Mouse (Mus musculus) lung, adult 10 weeks (tissue): Measurements from ENCODE around the gene Ifnab. TPM values are rescaled to one million over a fixed set of nuclear protein-coding genes. Genes with fewer than 3 reads are reported as not detected.

ENCODE experiments used
- polyA plus RNA-seq: library from polyadenylated mRNA; stranded (reverse); fragments of 350-450 nt; fragmentation: Illumina TruSeq; extraction: RNeasy Lipid Tissue Mini Kit (QIAGEN cat#74804); gene quantifications from one replicate; pipeline ENCODE4 v1.2.3, GENCODE M21; 2014; ENCODE audit warnings: low read depth, low replicate concordance; ENCODE audit not compliant: insufficient read depth

Ifnab gene
- not detected for polyA plus RNA-seq

DNA sequence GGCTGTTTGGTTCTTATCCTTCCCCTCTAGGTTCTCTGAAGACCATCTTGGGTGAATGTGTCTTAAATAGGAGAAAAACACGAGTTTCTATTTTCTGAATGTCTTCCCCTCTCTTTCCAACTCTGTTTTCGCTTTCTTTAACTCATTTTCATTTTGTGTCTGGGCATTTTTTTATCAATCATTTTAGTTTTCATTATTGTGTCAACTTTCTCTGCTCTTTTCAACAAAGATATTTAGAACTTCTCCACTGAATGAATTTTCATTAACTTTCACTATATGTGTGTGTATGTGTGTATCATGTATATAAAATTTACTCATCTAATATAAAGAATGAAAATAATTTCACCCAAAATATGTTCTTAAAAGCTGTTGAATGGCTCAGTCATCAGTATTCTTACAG lies at the start of gene Ifnab:
TSS of gene Ifnab (minus strand) at position 101 of the 400 bp plus-strand sequence.

GRCm38 (mm10) chr4:88721791-88722721 lies 30.9 kb upstream of the Ifnab start, which contains the start of the genes Gm26566 and Klhl9:
Gm26566 (plus strand) TSS chr4:88721805.
Klhl9 (minus strand) TSS chr4:88722465.

DNA sequence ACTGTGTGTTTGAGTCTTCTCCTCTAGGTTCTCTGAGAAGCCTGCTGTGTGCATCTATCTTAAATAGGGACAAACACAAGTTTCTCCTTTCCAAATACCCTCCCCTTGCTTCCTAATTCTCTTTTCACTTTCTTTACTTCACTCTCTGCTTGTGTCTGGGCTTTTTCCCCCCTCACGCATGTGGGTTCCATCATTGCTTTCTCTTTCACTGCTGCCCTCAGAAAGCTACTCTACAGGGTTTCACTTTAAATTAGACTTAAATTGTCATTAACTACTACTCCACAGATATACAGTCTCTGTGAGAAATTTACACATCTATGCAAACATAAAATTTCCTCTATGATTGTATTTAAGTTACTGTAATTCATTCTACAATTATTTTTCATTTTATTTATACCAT lies 7.3 kb downstream of the Ifnab start, which contains the start of gene Ifna2:
TSS of gene Ifna2 (minus strand) at position 101 of the 400 bp plus-strand sequence.

DNA sequence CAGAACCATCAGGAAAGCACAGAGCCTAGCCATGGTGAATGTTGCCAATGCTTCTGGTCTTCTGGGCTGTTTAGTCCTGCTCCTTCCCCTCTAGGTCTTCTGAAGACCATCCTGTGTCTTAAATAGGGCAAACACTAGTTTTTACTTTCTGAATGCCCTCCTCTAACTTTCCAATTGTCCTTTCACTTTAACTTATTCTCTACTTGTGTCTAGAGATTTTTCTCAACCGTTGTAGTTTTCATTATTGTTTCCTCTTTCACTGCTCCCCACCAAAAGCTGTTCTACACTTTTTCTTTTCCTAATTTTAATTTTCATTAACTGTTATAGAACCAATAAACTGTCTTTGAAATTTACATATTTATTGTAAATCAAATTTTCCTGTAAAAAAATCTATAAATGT lies 14.3 kb downstream of the Ifnab start, which contains the start of gene Ifna16:
TSS of gene Ifna16 (minus strand) at position 101 of the 400 bp plus-strand sequence.

GRCm38 (mm10) chr4:88644359-88644758 lies 46.8 kb downstream of the Ifnab start, which contains the start of gene Ifna13:
Ifna13 (minus strand) TSS chr4:88644459.

Other genes with a start within 250 kb of the Ifnab start
- gene Ifnb1, start 168.6 kb downstream of the Ifnab start, polyA plus RNA-seq, result not detected
- gene Ifna15, start 133.1 kb downstream of the Ifnab start, polyA plus RNA-seq, result not detected
- gene Ifna14, start 119.6 kb downstream of the Ifnab start, polyA plus RNA-seq, result not detected
- not detected for gene Ifna9, start 99.0 kb downstream of the Ifnab start, polyA plus RNA-seq
- not detected for gene Ifna12, start 88.0 kb downstream of the Ifnab start, polyA plus RNA-seq
- not detected for gene C87499, start 56.9 kb downstream of the Ifnab start, polyA plus RNA-seq
- gene Ifna13, start 46.9 kb downstream of the Ifnab start, polyA plus RNA-seq, result not detected
- gene Ifna16, start 14.4 kb downstream of the Ifnab start, polyA plus RNA-seq, result not detected
- not detected for gene Ifna2, start 7.4 kb downstream of the Ifnab start, polyA plus RNA-seq
- not detected for gene Gm26566, start 30.4 kb upstream of the Ifnab start, polyA plus RNA-seq
- gene Klhl9, start 31.1 kb upstream of the Ifnab start, polyA plus RNA-seq, result 30.6 TPM
- gene Gm13271, start 63.5 kb upstream of the Ifnab start, polyA plus RNA-seq, result not detected
- not detected for gene Gm13283, start 68.8 kb upstream of the Ifnab start, polyA plus RNA-seq
- not detected for gene Gm13290, start 82.5 kb upstream of the Ifnab start, polyA plus RNA-seq
- gene Gm13289, start 85.6 kb upstream of the Ifnab start, polyA plus RNA-seq, result not detected
- gene Gm13272, start 88.5 kb upstream of the Ifnab start, polyA plus RNA-seq, result not detected
- gene Ifnz, start 90.8 kb upstream of the Ifnab start, polyA plus RNA-seq, result not detected
- gene Gm13276, start 94.3 kb upstream of the Ifnab start, polyA plus RNA-seq, result not detected
- not detected for gene Gm13277, start 97.3 kb upstream of the Ifnab start, polyA plus RNA-seq
- not detected for gene Gm13278, start 100.2 kb upstream of the Ifnab start, polyA plus RNA-seq
- gene Gm13275, start 103.1 kb upstream of the Ifnab start, polyA plus RNA-seq, result not detected
- gene Gm13279, start 106.0 kb upstream of the Ifnab start, polyA plus RNA-seq, result not detected
- not detected for gene Gm13285, start 108.3 kb upstream of the Ifnab start, polyA plus RNA-seq
- gene Gm13287, start 111.9 kb upstream of the Ifnab start, polyA plus RNA-seq, result not detected
- not detected for gene Gm13288, start 114.2 kb upstream of the Ifnab start, polyA plus RNA-seq
- gene Ifna7, start 124.9 kb upstream of the Ifnab start, polyA plus RNA-seq, result not detected
- gene Ifna11, start 128.6 kb upstream of the Ifnab start, polyA plus RNA-seq, result not detected
- gene Ifna6, start 136.1 kb upstream of the Ifnab start, polyA plus RNA-seq, result not detected
- not detected for gene Ifna5, start 144.2 kb upstream of the Ifnab start, polyA plus RNA-seq
- not detected for gene Ifna4, start 150.5 kb upstream of the Ifnab start, polyA plus RNA-seq
- not detected for gene Ifna1, start 158.7 kb upstream of the Ifnab start, polyA plus RNA-seq
- not detected for gene Ifne, start 188.8 kb upstream of the Ifnab start, polyA plus RNA-seq